Mouse (Mus musculus) heart, embryonic 11.5 days (tissue): ENCODE data around the gene Hspa1a. TPM values are rescaled to one million over a fixed set of nuclear protein-coding genes. Genes with fewer than 3 reads are reported as not detected.
"Not testable (repeated sequence)": the region's sequence is repeated elsewhere in the genome, so short reads cannot be mapped to it uniquely, and the experiment has no call there.

Experiments used
- ATAC-seq: fragments of 200-750 bp; cut with Nextera tagmentation; replicated peaks from 2 replicates; pipeline ENCODE4 v1.8.0; 2017; ENCODE audit warnings: moderate library complexity; ENCODE audit not compliant: insufficient number of reproducible peaks, low FRiP score, low TSS enrichment
- H3K27ac ChIP-seq: fragments of 300-500 bp; sonication (generic); 2 replicates; pipeline ENCODE4 v1.5.1; 2014; ENCODE audit warnings: mild to moderate bottlenecking, low read depth, low read length
- H3K27me3 ChIP-seq: fragments of 300-500 bp; sonication (generic); 2 replicates; pipeline ENCODE4 v1.6.1; 2014; ENCODE audit warnings: mild to moderate bottlenecking, low read length, mixed read lengths; ENCODE audit not compliant: control insufficient read depth, insufficient read depth
- H3K36me3 ChIP-seq: fragments of 300-500 bp; sonication (generic); 2 replicates; pipeline ENCODE4 v1.6.1; 2014; ENCODE audit warnings: mild to moderate bottlenecking, low read length, moderate library complexity, mixed read lengths; ENCODE audit not compliant: control insufficient read depth, insufficient read depth
- H3K4me1 ChIP-seq: fragments of 300-500 bp; sonication (generic); 2 replicates; pipeline ENCODE4 v1.6.1; 2014; ENCODE audit warnings: low read length; ENCODE audit not compliant: control insufficient read depth, insufficient read depth
- H3K4me2 ChIP-seq: fragments of 300-500 bp; sonication (generic); 2 replicates; pipeline ENCODE4 v1.6.1; 2014; ENCODE audit warnings: mild to moderate bottlenecking, moderate library complexity
- H3K4me3 ChIP-seq: fragments of 300-500 bp; sonication (generic); 2 replicates; pipeline ENCODE4 v1.5.1; 2014; ENCODE audit warnings: low read depth, low read length
- H3K9ac ChIP-seq: fragments of 300-500 bp; sonication (generic); 2 replicates; pipeline ENCODE4 v1.6.1; 2014; ENCODE audit warnings: mild to moderate bottlenecking, low read depth, low read length, moderate library complexity
- H3K9me3 ChIP-seq: fragments of 300-500 bp; sonication (generic); replicated peaks from 2 replicates; pipeline ENCODE4 v1.6.1; 2016; ENCODE audit warnings: low read length; ENCODE audit not compliant: control insufficient read depth
- WGBS: fragments of 180-500 bp; shearing (Covaris S2); extraction: QIAGEN DNeasy Blood & Tissue Kit; methylation state at CpG from one replicate; pipeline ENCODE4 v1.1.7; 2014; ENCODE audit not compliant: insufficient replicate concordance; 5-methylcytosine and 5-hydroxymethylcytosine counted together
- polyA plus RNA-seq: library from polyadenylated mRNA; unstranded; fragments of >200 nt; fragmentation: Nextera tagmentation; extraction: Ambion mirVana; gene quantifications from 2 replicates; pipeline ENCODE4 v1.2.1, GENCODE M21; 2014

Hspa1a gene
- polyA plus RNA-seq, 1 experiment from 2014 or later = 1.9 TPM

DNA sequence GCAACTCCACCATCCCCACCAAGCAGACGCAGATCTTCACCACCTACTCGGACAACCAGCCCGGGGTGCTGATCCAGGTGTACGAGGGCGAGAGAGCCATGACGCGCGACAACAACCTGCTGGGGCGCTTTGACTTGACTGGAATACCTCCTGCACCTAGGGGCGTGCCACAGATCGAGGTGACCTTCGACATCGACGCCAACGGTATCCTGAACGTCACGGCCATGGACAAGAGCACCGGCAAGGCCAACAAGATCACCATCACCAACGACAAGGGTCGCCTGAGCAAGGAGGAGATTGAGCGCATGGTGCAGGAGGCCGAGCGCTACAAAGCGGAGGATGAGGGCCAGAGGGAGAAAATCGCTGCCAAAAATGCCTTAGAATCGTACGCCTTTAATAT, 6.3 kb upstream of the Hspa1a start:
- H3K27ac ChIP-seq = no peak overlapping the region
- no peak overlapping the region for H3K9ac ChIP-seq
- no peaks in the 10 kb centered on the region for H3K9me3 ChIP-seq
- no peaks in the 10 kb centered on the region for H3K27me3 ChIP-seq
- H3K36me3 ChIP-seq = no peaks in the 10 kb centered on the region
- 81% methylated on average over 27 of the region's 27 CpGs for WGBS
- H3K4me3 ChIP-seq = no peak overlapping the region
- H3K4me2 ChIP-seq = no peak overlapping the region
- H3K4me1 ChIP-seq = peaks cover 9% of the 10 kb centered on the region
- ATAC-seq = no peak

DNA sequence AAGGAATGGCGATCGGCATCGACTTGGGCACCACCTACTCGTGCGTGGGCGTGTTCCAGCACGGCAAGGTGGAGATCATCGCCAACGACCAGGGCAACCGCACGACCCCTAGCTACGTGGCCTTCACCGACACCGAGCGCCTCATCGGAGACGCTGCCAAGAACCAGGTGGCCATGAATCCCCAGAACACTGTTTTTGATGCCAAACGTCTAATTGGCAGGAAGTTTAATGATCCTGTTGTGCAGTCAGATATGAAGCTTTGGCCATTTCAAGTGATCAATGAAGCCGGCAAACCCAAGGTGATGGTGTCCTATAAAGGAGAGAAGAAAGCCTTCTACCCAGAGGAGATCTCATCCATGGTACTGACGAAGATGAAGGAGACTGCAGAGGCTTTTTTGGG, 5.0 kb upstream of the Hspa1a start:
- no peak for ATAC-seq
- Histone ChIP-seq H3K9ac (no peak overlapping the region), H3K4me3 (no peak overlapping the region), H3K9me3 (no peaks in the 10 kb centered on the region), H3K4me2 (no peak overlapping the region), H3K27ac (no peak overlapping the region), H3K27me3 (no peaks in the 10 kb centered on the region), H3K36me3 (no peaks in the 10 kb centered on the region), H3K4me1 (peaks cover 4% of the 10 kb centered on the region)
- whole genome bisulfite sequencing = 88% methylated on average over 20 of the region's 20 CpGs

DNA sequence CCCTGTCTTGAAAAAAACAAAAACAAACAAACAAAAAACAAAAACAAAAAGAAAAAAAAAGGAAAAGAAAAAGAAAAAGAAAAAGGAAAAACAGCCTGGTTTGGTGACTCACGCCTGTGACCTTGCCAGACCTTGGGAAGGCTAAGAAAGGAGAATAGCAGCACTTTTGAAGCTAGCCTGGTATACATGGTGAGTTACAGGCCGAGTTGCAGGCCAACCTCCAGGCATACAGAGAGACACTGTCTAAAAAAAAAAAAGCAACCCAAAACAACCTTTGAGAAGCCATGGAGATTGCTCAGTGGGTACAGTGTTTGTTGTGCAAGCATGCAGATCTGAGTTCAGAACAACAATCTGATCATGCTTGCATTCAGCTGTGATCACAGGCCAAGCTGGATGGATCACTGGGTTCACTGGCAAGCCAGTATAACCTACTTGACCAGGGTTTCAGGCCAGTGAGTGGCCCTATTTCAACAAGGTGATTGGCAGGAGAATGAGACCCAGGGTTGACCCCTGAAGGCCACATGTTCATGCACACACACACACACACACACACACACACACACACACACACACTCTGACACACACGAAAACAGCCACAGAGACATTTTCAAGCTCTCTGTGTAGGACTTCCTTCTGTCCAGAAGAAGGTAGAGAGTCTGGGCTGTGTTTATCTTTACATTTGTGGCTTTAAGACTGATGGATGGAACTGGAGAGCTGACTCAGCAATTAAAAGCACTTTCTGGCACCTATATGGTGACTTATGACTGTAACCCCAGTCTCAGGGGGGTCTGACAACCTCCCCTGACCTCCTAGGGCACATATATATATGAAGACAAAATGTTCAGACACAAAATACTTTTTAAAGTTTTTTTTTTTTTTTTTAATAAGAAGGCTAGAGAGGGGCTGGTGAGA, 3.9 kb upstream of the Hspa1a start:
- Histone ChIP-seq H3K27ac (no peak overlapping the region), H3K36me3 (no peaks in the 10 kb centered on the region), H3K4me2 (no peak overlapping the region), H3K4me3 (no peak overlapping the region), H3K9ac (no peak overlapping the region), H3K9me3 (no peaks in the 10 kb centered on the region), H3K27me3 (no peaks in the 10 kb centered on the region), H3K4me1 (peaks cover 2% of the 10 kb centered on the region)
- ATAC-seq = no peak
- WGBS = 67% methylated on average over 3 of the region's 3 CpGs

DNA sequence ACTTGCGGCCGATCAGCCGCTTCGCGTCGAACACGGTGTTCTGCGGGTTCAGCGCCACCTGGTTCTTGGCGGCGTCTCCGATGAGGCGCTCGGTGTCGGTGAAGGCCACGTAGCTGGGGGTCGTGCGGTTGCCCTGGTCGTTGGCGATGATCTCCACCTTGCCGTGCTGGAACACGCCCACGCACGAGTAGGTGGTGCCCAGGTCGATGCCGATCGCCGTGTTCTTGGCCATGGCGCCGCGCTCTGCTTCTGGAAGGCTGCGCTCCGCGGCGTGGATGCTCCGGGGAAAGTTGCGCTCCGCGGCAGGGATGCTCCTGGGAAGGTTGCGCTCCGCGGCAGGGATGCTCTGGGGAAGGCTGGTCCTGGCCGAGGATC, 275 bp downstream of the Hspa1a start:
- under 1% methylated on average over 17 of the region's 43 CpGs for WGBS
- peak overlapping the region; percentile 45 for H3K4me3 ChIP-seq

DNA sequence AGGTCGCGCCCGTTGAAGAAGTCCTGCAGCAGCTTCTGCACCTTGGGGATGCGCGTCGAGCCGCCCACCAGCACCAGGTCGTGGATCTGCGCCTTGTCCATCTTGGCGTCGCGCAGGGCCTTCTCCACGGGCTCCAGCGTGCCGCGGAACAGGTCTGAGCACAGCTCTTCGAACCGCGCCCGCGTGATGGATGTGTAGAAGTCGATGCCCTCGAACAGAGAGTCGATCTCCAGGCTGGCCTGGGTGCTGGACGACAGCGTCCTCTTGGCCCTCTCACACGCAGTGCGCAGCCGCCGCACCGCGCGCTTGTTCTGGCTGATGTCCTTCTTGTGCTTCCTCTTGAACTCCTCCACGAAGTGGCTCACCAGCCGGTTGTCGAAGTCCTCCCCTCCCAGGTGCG, 1.1 kb downstream of the Hspa1a start:
- not testable (repeated sequence) for ATAC-seq

More for the DNA sequence above, 275 bp downstream of the Hspa1a start:
- peaks cover 24% of the 10 kb centered on the region for H3K27me3 ChIP-seq
- H3K9ac ChIP-seq, H3K36me3 ChIP-seq, H3K9me3 ChIP-seq, H3K4me1 ChIP-seq, ATAC-seq, H3K27ac ChIP-seq: not testable (repeated sequence)
- H3K4me2 ChIP-seq = peak overlapping the region; percentile 86

DNA sequence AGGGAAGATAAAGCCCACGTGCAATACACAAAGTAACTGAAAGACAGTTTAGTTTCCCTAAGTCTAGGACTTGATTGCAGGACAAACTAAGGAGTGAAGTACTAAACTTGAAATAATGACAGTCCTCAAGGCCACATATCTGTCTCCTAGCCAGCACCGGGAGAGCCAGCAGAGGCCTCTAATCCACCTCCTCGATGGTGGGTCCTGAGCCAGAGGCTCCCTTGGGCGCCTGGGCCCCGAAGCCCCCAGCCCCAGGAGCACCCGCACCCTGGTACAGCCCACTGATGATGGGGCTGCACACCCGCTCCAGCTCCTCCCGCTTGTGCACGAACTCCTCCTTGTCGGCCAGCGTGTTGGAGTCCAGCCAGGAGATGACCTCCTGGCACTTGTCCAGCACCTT, 2.1 kb downstream of the Hspa1a start, which contains the start of gene Gm20481:
Gene Gm20481, plus strand, starts transcription at position 91 of the 400 bp plus-strand sequence.
- H3K4me1 ChIP-seq, ATAC-seq, H3K27ac ChIP-seq, H3K9ac ChIP-seq, H3K36me3 ChIP-seq, H3K4me3 ChIP-seq, H3K9me3 ChIP-seq, H3K4me2 ChIP-seq: not testable (repeated sequence)
- WGBS = 62% methylated on average over 6 of the region's 11 CpGs
- H3K27me3 ChIP-seq = peaks cover 24% of the 10 kb centered on the region

More for the DNA sequence above, 1.1 kb downstream of the Hspa1a start:
- 34% methylated on average over 19 of the region's 37 CpGs for WGBS
- H3K4me1 ChIP-seq, H3K27ac ChIP-seq, H3K9ac ChIP-seq, H3K9me3 ChIP-seq, H3K36me3 ChIP-seq, H3K4me2 ChIP-seq, H3K4me3 ChIP-seq: not testable (repeated sequence)
- H3K27me3 ChIP-seq = peaks cover 24% of the 10 kb centered on the region

DNA sequence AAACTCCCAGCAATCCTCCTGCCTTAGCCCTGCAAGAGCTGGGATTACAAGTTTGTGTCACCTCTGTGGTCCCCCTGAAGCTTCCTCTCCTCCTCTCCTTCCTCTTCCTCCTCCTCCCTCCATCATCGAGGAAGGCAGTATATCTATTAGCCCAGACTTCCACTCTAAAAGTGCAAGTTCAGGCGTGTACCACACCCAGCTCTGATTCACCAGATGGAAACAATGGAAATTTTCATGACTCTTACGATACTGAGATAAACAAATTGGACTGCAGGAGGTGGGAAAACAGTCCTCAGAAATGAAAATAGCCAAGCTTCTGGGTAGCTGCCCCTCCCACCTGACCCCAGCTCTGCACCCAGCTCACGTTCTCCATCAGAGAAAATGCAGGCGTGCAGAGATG, 6.3 kb downstream of the Hspa1a start:
- Histone ChIP-seq H3K4me3 (no peak overlapping the region), H3K36me3 (no peaks in the 10 kb centered on the region), H3K4me1 (no peaks in the 10 kb centered on the region), H3K27me3 (peaks cover 24% of the 10 kb centered on the region), H3K4me2 (no peak overlapping the region), H3K9me3 (no peaks in the 10 kb centered on the region), H3K27ac (no peak overlapping the region), H3K9ac (no peak overlapping the region)
- WGBS = 61% methylated on average over 5 of the region's 5 CpGs
- ATAC-seq = no peak

DNA sequence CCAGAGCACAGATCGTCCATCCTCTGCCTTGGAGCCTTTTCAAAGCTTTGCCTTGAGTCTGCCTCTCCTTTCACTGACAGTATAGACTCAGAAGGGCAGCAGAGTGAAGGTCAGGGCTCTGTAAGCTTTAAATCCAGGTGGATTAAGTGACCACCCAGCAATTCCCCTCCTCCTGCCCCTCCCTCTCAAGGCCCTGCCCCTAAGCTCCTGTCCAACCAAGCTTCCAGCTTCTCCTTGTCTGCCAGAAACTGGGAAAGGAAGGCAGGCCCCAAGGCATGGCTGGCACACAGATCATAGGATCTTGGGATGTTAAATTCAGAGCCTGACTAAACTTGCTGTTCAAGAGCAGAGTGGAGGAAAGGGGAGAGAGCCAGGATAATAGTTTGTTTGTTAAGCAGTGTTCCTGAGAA, 7.3 kb downstream of the Hspa1a start:
- Histone ChIP-seq H3K4me1 (peaks cover 7% of the 10 kb centered on the region; the same call in 1 of the 2 replicates), H3K9ac (no peak overlapping the region), H3K36me3 (no peaks in the 10 kb centered on the region), H3K4me2 (no peak overlapping the region), H3K27me3 (peaks cover 21% of the 10 kb centered on the region), H3K4me3 (no peak overlapping the region), H3K9me3 (no peaks in the 10 kb centered on the region), H3K27ac (no peak overlapping the region)
- WGBS = 14% methylated on average over 1 of the region's 1 CpGs
- ATAC-seq = no peak

DNA sequence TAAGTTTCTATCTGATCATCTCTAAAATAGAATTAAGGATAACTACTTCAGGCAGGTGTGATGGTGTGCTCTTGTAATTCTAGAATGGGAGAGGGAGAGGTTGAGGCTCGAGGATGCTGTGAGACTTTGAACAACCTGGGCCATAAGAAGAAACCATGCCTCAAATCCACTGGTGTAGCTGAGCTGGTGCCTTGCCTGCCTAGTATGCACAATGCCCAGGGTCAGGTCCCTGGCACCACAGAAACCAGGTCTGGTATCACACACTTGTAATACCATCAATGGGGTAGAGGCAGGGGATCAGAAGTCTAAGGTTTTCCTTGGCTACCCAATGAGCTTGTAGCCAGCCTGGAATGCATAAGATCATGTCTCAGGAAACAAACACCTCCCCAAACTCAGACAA, 9.1 kb downstream of the Hspa1a start:
- Histone ChIP-seq H3K9ac (no peak overlapping the region), H3K4me3 (no peak overlapping the region)
- 64% methylated on average over 1 of the region's 1 CpGs for WGBS

More for the DNA sequence above, 9.1 kb downstream of the Hspa1a start:
- Histone ChIP-seq H3K4me1 (peaks cover 7% of the 10 kb centered on the region; the same call in 1 of the 2 replicates), H3K36me3 (no peaks in the 10 kb centered on the region), H3K27me3 (peaks cover 4% of the 10 kb centered on the region; the same call in 1 of the 2 replicates), H3K4me2 (no peak overlapping the region), H3K9me3 (no peaks in the 10 kb centered on the region), H3K27ac (no peak overlapping the region)
- ATAC-seq = no peak
